Mouse (Mus musculus): ENCODE measurements around the gene Apol9a. TPM values are rescaled to one million over a fixed set of nuclear protein-coding genes. Genes with fewer than 3 reads are reported as not detected.
"Not testable (repeated sequence)": the region's sequence is repeated elsewhere in the genome, so short reads cannot be mapped to it uniquely, and the experiment has no call there.

Apol9a gene
- not detected in 2 replicates for polyA plus RNA-seq (2012; ENCODE audit: insufficient read depth, insufficient read length, low replicate concordance, missing spikeins)

DNA sequence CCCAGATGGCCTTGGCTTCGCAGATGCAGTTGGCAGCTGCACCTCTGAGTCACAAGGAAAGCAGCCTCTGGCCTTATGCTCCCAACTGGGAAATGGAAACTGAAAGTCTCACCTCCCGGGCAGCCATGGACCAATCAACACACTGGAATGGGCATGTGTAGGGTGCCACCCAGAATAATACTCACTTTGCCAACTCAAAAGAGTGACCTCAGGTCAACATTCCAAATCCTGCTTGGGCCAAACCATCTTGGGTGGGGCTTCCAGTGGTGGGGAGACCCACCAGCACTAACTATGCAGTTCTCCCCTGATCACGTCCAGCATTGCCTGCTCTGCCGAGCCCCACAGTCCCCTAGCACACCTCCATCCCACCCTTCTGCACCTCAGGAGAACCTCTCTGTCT, at the start of gene Apol9a:
TSS of gene Apol9a (minus strand) at position 101 of the 400 bp plus-strand sequence.
- H3K4me1 ChIP-seq (ENCODE audit: control insufficient read depth, insufficient read depth, low read length); H3K27ac ChIP-seq (ENCODE audit: insufficient read depth, low read depth, low read length); H3K4me3 ChIP-seq (ENCODE audit: insufficient read depth, low read depth, low read length): not testable (repeated sequence)
- WGBS: 100% methylated on average over 1 of the region's 4 CpGs

- not testable (repeated sequence) for H3K27ac ChIP-seq (ENCODE audit: insufficient read depth, low read depth, low read length); H3K4me1 ChIP-seq (ENCODE audit: control insufficient read depth, insufficient read depth, low read length); H3K4me3 ChIP-seq (ENCODE audit: insufficient read depth, low read depth, low read length)
- WGBS: 60% methylated on average over 10 of the region's 10 CpGs
Observed at GRCm38 (mm10) chr15:77449927-77450326, 39.0 kb upstream of the Apol9a start.

GRCm38 (mm10) chr15:77447392-77447791, 36.5 kb upstream of the Apol9a start, which contains the start of gene Apol7b:
TSS of gene Apol7b (minus strand) at chr15:77447492.
- not testable (repeated sequence) for H3K27ac ChIP-seq (ENCODE audit: insufficient read depth, low read depth, low read length); H3K4me1 ChIP-seq (ENCODE audit: control insufficient read depth, insufficient read depth, low read length); H3K4me3 ChIP-seq (ENCODE audit: insufficient read depth, low read depth, low read length)
- WGBS: 89% methylated on average over 2 of the region's 2 CpGs

DNA sequence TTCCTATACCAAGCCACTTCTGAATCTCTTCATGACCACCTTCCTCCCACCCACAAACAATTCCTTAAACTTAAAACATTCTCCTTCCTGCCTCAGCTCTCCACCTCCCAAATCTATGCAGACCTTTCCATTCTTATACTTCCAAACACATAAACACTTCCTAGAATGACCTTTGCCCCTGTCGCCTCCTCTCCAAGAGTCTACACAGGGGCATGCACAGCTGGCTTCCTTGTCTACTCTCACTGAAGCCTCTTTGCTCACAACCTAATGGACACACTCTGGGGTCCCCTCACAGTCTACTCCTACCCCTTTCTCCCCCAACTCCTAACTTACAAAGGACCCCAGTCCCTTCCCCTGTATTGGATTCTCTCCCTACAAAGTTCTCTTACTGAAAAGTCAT, 34.7 kb upstream of the Apol9a start:
- H3K4me3 ChIP-seq (ENCODE audit: insufficient read depth, low read depth, low read length); H3K27ac ChIP-seq (ENCODE audit: insufficient read depth, low read depth, low read length); H3K4me1 ChIP-seq (ENCODE audit: control insufficient read depth, insufficient read depth, low read length): not testable (repeated sequence)
- 94% methylated on average over 1 of the region's 1 CpGs for WGBS

GRCm38 (mm10) chr15:77444746-77445145, 33.8 kb upstream of the Apol9a start:
- WGBS: 39% methylated on average over 8 of the region's 8 CpGs
- H3K4me1 ChIP-seq (ENCODE audit: control insufficient read depth, insufficient read depth, low read length); H3K4me3 ChIP-seq (ENCODE audit: insufficient read depth, low read depth, low read length); H3K27ac ChIP-seq (ENCODE audit: insufficient read depth, low read depth, low read length): not testable (repeated sequence)

DNA sequence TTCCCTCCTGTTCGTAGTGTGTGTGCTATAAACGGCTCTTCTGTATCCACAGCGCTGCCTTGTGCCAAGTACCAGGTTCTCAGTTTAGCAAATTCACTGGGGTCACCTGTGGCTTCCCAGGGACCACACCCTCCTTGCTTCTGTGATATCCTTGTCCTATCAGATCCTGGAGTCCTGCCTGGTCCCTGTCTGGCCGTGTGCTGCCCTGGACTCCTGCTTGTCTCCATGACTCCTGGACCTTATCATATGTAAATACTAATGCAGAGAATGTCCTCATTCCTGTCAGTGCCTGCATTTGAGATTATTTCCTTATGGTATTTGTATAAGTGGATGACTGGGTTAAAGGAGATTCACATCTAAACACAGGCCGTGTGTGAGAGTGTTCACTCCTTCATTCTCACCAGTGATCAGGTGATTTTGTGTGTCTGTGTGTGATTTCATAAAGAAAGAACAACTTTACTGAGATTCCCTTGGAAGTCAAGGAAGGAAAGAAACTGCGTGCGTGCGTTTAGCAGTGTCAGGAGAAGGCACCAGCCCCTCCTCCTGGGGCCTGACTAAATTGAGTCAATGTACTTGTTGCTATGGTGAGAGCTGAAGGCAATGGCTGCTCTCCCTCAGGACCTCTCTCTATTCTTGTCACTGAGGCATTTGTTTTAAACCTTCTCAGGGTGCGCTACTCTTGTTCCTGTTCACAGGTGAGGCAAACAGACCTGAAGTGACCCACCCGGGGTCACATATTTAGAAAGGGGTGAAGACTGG, 17.9 kb upstream of the Apol9a start:
- 58% methylated on average over 9 of the region's 10 CpGs for WGBS
- not testable (repeated sequence) for H3K4me1 ChIP-seq (ENCODE audit: control insufficient read depth, insufficient read depth, low read length); H3K4me3 ChIP-seq (ENCODE audit: insufficient read depth, low read depth, low read length); H3K27ac ChIP-seq (ENCODE audit: insufficient read depth, low read depth, low read length)

- H3K4me1 ChIP-seq (ENCODE audit: control insufficient read depth, insufficient read depth, low read length); H3K27ac ChIP-seq (ENCODE audit: insufficient read depth, low read depth, low read length); H3K4me3 ChIP-seq (ENCODE audit: insufficient read depth, low read depth, low read length): not testable (repeated sequence)
- 73% methylated on average over 4 of the region's 7 CpGs for WGBS
Observed at GRCm38 (mm10) chr15:77422925-77423324, 12.0 kb upstream of the Apol9a start.

GRCm38 (mm10) chr15:77419657-77420056, 8.7 kb upstream of the Apol9a start:
- H3K4me3 ChIP-seq (ENCODE audit: insufficient read depth, low read depth, low read length); H3K4me1 ChIP-seq (ENCODE audit: control insufficient read depth, insufficient read depth, low read length); H3K27ac ChIP-seq (ENCODE audit: insufficient read depth, low read depth, low read length): not testable (repeated sequence)
- no CpG with 5 or more reads among the region's 3 CpGs for WGBS

DNA sequence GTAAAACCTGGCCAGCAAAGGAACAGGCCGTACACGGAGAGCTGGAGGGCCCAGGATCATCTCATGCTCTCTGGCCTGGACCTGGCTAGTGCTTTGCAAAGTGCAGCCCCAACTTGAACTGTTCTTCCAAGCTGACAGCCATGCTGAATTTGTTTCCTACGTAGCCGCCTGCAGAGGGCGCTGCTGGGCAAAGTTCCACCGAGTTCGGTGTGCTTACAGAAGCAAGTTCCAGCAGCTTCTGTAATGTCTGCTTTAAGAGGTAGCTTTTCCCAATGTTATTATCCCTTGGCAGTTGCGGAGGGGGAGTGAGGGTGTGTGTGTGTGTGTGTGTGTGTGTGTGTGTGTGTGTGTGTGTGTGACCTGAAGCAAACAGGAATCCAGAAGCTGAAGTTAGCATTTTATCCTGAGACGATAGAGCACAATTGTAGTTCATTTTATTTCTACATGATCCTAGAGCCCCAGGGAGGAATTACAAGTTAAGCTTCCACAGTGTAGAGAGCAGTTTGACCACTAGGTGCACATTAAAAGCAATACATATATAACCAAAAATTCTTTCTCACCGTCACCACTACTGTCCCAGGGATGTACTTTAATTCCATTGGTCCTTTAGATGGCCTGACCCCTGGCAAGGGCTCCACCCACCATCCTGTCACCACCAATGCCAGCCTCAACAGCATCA, 5.9 kb upstream of the Apol9a start:
- H3K4me1 ChIP-seq (ENCODE audit: control insufficient read depth, insufficient read depth, low read length); H3K27ac ChIP-seq (ENCODE audit: insufficient read depth, low read depth, low read length); H3K4me3 ChIP-seq (ENCODE audit: insufficient read depth, low read depth, low read length): not testable (repeated sequence)
- WGBS: 27% methylated on average over 3 of the region's 10 CpGs

DNA sequence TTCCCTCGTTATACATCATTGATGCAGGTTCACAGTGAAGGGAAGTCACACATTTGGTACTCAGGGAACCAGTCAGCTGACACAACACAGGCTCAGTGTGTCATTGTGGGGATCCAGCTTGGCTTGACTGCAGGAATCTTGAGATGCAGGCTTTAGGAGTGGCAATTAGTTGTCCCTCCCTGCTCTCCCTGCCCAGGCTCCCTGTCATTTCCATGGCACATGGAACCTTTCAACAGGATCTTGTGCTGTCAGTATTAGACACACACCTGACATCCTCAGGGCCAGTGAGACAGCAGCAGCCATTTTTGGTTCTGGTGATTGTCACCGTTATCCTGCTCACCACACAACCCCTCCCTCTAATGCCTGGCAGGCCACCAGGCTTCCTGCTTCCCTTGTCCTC, 4.7 kb upstream of the Apol9a start:
- not testable (repeated sequence) for H3K4me1 ChIP-seq (ENCODE audit: control insufficient read depth, insufficient read depth, low read length); H3K4me3 ChIP-seq (ENCODE audit: insufficient read depth, low read depth, low read length); H3K27ac ChIP-seq (ENCODE audit: insufficient read depth, low read depth, low read length)
- 84% methylated on average over 2 of the region's 2 CpGs for WGBS

DNA sequence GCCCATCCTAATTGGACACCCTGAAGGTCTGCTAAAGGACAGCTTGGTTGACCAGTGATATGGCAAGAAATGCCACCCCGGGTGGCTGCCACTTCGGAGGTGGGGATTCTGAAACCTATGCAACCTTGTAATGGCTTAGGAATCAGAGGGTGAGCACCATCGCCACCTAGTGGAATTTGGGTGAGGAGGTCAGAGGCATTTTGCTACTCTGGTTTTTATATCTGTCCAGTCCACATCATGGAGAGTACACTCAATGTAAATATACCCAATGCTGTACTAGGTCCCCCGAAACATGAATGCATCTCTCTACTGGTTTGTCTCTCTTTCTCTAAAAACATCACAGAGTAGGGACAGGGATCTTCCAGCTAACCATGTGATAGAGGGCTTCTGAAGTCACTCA, 1.8 kb upstream of the Apol9a start:
- H3K4me3 ChIP-seq (ENCODE audit: insufficient read depth, low read depth, low read length); H3K27ac ChIP-seq (ENCODE audit: insufficient read depth, low read depth, low read length); H3K4me1 ChIP-seq (ENCODE audit: control insufficient read depth, insufficient read depth, low read length): not testable (repeated sequence)
- WGBS: 26% methylated on average over 4 of the region's 4 CpGs

DNA sequence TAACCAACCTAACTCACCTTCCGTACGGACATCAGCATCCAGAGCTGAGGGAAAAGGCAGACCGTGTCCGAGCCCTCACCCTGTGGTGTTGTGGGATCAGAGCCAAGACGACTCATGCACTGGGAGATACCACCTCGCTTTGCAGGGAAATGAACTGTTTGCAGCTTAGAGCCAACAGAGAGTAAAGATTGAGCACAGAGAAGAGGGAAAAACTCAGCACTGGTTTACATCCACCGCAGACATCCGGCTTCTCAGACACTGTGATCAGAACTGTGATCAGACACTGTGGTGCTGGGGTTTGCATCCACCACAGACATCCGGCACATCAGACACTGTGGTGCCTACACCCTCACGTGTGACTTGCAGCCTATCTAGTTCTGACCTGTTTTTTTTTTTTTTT, 4.6 kb downstream of the Apol9a start:
- not testable (repeated sequence) for H3K27ac ChIP-seq (ENCODE audit: insufficient read depth, low read depth, low read length); H3K4me1 ChIP-seq (ENCODE audit: control insufficient read depth, insufficient read depth, low read length); H3K4me3 ChIP-seq (ENCODE audit: insufficient read depth, low read depth, low read length)
- WGBS: 46% methylated on average over 10 of the region's 10 CpGs

GRCm38 (mm10) chr15:77399027-77399426, 11.9 kb downstream of the Apol9a start, which contains the start of gene Apol7a:
TSS of gene Apol7a (minus strand) at chr15:77399110.
- not testable (repeated sequence) for H3K27ac ChIP-seq (ENCODE audit: insufficient read depth, low read depth, low read length); H3K4me1 ChIP-seq (ENCODE audit: control insufficient read depth, insufficient read depth, low read length); H3K4me3 ChIP-seq (ENCODE audit: insufficient read depth, low read depth, low read length)
- WGBS: 61% methylated on average over 9 of the region's 9 CpGs

DNA sequence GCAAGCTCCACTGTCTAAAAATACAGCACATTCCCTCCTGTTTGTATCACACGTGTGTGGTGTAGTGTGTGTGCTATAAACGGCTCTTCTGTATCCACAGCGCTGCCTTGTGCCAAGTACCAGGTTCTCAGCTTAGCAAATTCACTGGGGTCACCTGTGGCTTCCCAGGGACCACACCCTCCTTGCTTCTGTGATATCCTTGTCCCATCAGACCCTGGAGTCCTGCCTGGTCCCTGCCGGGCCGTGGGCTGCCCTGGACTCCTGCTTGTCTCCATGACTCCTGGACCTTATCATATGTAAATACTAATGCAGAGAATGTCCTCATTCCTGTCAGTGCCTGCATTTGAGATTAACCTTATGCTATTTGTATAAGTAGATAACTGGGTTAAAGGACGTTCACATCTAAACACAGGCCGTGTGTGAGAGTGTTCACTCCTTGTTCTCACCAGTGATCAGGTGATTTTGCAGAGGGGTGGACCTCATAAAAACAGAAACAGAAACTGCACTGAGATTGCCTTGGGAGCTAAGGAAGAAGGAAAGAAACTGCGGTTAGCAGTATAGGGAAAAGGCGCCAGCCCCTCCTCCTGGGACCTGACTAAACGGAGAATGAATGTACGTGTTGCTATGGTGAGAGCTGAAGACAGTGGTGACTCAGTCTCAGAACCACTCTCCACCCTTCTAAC, 13.3 kb downstream of the Apol9a start:
- 52% methylated on average over 11 of the region's 11 CpGs for WGBS
- not testable (repeated sequence) for H3K27ac ChIP-seq (ENCODE audit: insufficient read depth, low read depth, low read length); H3K4me3 ChIP-seq (ENCODE audit: insufficient read depth, low read depth, low read length); H3K4me1 ChIP-seq (ENCODE audit: control insufficient read depth, insufficient read depth, low read length)

All from olfactory bulb, adult 2 months (tissue).